Comparison of ENCODE assay signal across 18 mouse cellular contexts in genomic region chr14:19775491-19775890, GRCm38 (mm10).
"Had no signal": no experiment of that assay in that cellular context is flagged by ENCODE, and none has a peak within 500 bp of the region (broad histone marks: within the 10 kb centered on the region; RNA-seq: fewer than 3 reads in every experiment).

No protein-coding gene starts in this region.

- H3K4me2 ChIP-seq: liver, embryonic 15.5 days; lung, embryonic 15.5 days; midbrain, embryonic 11.5 days; midbrain, embryonic 13.5 days; midbrain, embryonic 15.5 days; neural tube, embryonic 12.5 days had no signal

- H3K9ac ChIP-seq: liver, embryonic 15.5 days; liver, postnatal 0 days; lung, embryonic 15.5 days; midbrain, embryonic 13.5 days; midbrain, embryonic 15.5 days; neural tube, embryonic 12.5 days had no signal

- H3K4me3 ChIP-seq: liver, embryonic 15.5 days; lung, embryonic 15.5 days; megakaryocyte, embryonic 14.5 days; midbrain, embryonic 13.5 days; midbrain, embryonic 15.5 days; neural tube, embryonic 12.5 days had no signal

- ATAC-seq: liver, postnatal 0 days; lung, postnatal 0 days; midbrain, embryonic 13.5 days; midbrain, embryonic 15.5 days had no signal

- H3K27ac ChIP-seq: liver, embryonic 15.5 days; lung, embryonic 15.5 days; macrophage; midbrain, embryonic 13.5 days; midbrain, embryonic 15.5 days; neural tube, embryonic 12.5 days had no signal

- H3K9me3 ChIP-seq: liver, embryonic 15.5 days; lung, embryonic 15.5 days; midbrain, embryonic 13.5 days; midbrain, embryonic 15.5 days; neural tube, embryonic 12.5 days had no signal

- H3K4me1 ChIP-seq: midbrain, embryonic 13.5 days; midbrain, embryonic 15.5 days; neural tube, embryonic 12.5 days had no signal

- DNase-seq: liver, postnatal 0 days; lung, adult 2 months; lung, postnatal 14 days; lung, postnatal 36 days; right cerebral cortex, postnatal 14 days; spleen, adult 18-20 months; thymus, adult 18-20 months; thymus, postnatal 14 days; thymus, postnatal 36 days had no signal

- H3K27me3 ChIP-seq: liver, embryonic 15.5 days; midbrain, embryonic 13.5 days; midbrain, embryonic 15.5 days; neural tube, embryonic 12.5 days had no signal

- H3K36me3 ChIP-seq: midbrain, embryonic 13.5 days; midbrain, embryonic 15.5 days; neural tube, embryonic 12.5 days had no signal
